Mouse (Mus musculus) midbrain, embryonic 16.5 days (tissue): ENCODE results near the gene Gm19345. TPM values are rescaled to one million over a fixed set of nuclear protein-coding genes. Genes with fewer than 3 reads are reported as not detected.

Experiments
- ATAC-seq: fragments of 200-750 bp; cut with Nextera tagmentation; 2 replicates; pipeline ENCODE4 v1.8.0; 2017; ENCODE audit warnings: moderate TSS enrichment
- H3K27ac ChIP-seq: fragments of 300-500 bp; sonication (generic); 2 replicates; pipeline ENCODE4 v1.5.1; 2014; ENCODE audit warnings: mild to moderate bottlenecking, low read length, mixed read lengths
- H3K27me3 ChIP-seq: fragments of 300-500 bp; sonication (generic); 2 replicates; pipeline ENCODE4 v1.6.1; 2014; ENCODE audit warnings: low read depth, low read length, mixed read lengths; ENCODE audit not compliant: control insufficient read depth, insufficient read depth
- H3K36me3 ChIP-seq: fragments of 300-500 bp; sonication (generic); 2 replicates; pipeline ENCODE4 v1.6.1; 2014; ENCODE audit warnings: mild to moderate bottlenecking, low read length, moderate library complexity, mixed read lengths; ENCODE audit not compliant: control insufficient read depth, insufficient read depth
- H3K4me1 ChIP-seq: fragments of 300-500 bp; sonication (generic); 2 replicates; pipeline ENCODE4 v1.6.1; 2014; ENCODE audit warnings: mild to moderate bottlenecking, low read length, mixed read lengths; ENCODE audit not compliant: control insufficient read depth, insufficient read depth
- H3K4me2 ChIP-seq: fragments of 300-500 bp; sonication (generic); 2 replicates; pipeline ENCODE4 v1.6.1; 2014; ENCODE audit warnings: mild to moderate bottlenecking, low read length, mixed read lengths
- H3K4me3 ChIP-seq: fragments of 300-500 bp; sonication (generic); 2 replicates; pipeline ENCODE4 v1.5.1; 2014; ENCODE audit warnings: low read depth, mild to moderate bottlenecking, low read length, moderate library complexity, mixed read lengths
- H3K9ac ChIP-seq: fragments of 300-500 bp; sonication (generic); 2 replicates; pipeline ENCODE4 v1.6.1; 2014; ENCODE audit warnings: low read depth, low read length, mixed read lengths
- H3K9me3 ChIP-seq: fragments of 300-500 bp; sonication (generic); replicated peaks from 2 replicates; pipeline ENCODE4 v1.6.1; 2014; ENCODE audit warnings: mild to moderate bottlenecking, low read length, mixed read lengths; ENCODE audit not compliant: control insufficient read depth, poor library complexity, severe bottlenecking
- WGBS: fragments of 180-500 bp; shearing (Covaris S2); extraction: QIAGEN DNeasy Blood & Tissue Kit; methylation state at CpG from one replicate; pipeline ENCODE4 v1.1.7; 2014; 5-methylcytosine and 5-hydroxymethylcytosine counted together
- polyA plus RNA-seq: library from polyadenylated mRNA; unstranded; fragments of >200 nt; fragmentation: Nextera tagmentation; extraction: Ambion mirVana; gene quantifications from 2 replicates; pipeline ENCODE4 v1.2.1, GENCODE M21; 2015

The Gm19345 gene
- polyA plus RNA-seq, 1 experiment from 2014 or later = 23.9 TPM

DNA sequence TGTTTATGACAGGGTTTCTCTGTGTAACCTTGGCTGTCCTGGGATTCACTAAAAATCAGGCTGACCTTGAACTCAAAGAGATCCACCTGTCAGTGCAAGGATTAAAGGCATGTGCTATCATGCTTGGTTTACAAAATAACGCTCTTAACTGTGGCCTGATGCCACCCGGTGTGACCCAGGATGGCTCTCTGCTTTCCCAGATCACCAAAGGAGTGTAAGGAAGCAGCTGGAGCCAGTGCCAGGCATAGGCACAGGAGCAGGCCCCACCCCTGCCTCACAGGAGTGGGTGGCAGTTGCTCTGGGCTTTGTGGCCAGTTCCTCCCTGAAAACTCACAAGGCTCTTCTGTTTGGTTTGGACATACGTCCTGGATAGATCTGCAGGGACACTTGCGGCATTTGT is 11.4 kb upstream of the Gm19345 start:
- no peak overlapping the region for H3K4me3 ChIP-seq
- no peak for ATAC-seq
- no peaks in the 10 kb centered on the region for H3K9me3 ChIP-seq
- no peak overlapping the region for H3K27ac ChIP-seq
- 79% methylated on average over 4 of the region's 4 CpGs for WGBS
- no peaks in the 10 kb centered on the region; the same call in 1 of the 2 replicates for H3K4me1 ChIP-seq
- no peak overlapping the region for H3K4me2 ChIP-seq
- no peak overlapping the region for H3K9ac ChIP-seq
- H3K27me3 ChIP-seq = peaks cover 9% of the 10 kb centered on the region; the same call in 1 of the 2 replicates
- H3K36me3 ChIP-seq = no peaks in the 10 kb centered on the region

DNA sequence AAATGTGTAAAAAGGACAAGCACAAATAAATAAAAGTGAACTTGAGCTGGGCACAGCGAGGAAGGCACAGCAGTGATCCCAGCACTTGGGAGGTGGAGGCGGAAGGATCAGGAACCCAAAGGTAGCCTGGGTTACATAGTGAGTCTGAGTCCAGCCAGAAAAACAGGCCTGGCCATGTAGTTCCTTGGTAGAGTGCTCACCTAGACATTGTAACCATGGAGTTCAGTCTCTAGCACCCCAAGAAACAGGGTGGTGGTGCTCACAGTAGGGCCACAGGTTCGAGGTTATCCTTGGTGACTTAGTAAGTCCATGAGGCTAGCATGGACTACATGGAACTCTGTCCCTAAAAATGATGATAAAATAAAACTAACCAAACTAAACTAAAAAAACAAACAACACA is 10.9 kb upstream of the Gm19345 start:
- Histone ChIP-seq H3K4me3 (no peak overlapping the region), H3K9ac (no peak overlapping the region), H3K4me1 (no peaks in the 10 kb centered on the region; the same call in 1 of the 2 replicates), H3K36me3 (no peaks in the 10 kb centered on the region), H3K27ac (no peak overlapping the region), H3K9me3 (no peaks in the 10 kb centered on the region), H3K4me2 (no peak overlapping the region), H3K27me3 (peaks cover 9% of the 10 kb centered on the region; the same call in 1 of the 2 replicates)
- 85% methylated on average over 3 of the region's 3 CpGs for WGBS
- ATAC-seq = no peak

DNA sequence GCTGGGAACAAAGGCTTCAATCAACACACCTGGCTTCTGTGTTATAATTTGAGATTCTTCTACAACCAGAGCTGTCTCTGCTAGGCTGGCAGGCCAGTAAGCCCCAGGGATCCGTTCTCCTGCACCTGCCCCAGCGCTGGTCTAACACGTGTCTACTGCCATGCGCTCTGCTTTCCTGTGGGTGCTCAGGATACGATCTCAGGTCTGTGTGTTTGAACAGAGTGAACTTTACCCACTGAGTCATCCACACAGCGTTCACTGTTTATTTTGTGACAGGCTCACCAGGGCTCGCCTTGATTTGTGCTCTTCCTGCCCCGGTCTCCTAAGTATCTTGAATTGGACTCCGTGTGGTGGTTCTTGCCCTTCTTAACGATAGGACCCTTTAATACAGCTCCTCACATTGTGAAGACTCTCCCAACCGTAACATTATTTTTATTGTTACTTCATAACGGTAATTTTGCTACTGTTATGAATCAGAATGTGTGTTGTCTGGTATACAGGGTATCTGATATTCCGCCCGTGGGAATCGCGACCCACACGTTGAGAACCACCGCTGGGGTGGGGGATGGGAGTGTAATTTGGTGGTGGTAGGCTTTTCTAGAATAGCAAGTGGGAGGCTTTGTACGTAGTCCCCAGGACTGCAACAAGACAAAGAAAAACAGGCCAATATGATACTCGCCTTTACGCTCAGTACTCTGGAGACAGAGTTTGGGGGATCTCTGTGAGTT is 10.0 kb upstream of the Gm19345 start:
- Histone ChIP-seq H3K27ac (no peak overlapping the region), H3K4me2 (no peak overlapping the region), H3K9me3 (no peaks in the 10 kb centered on the region), H3K9ac (no peak overlapping the region), H3K36me3 (no peaks in the 10 kb centered on the region), H3K4me3 (no peak overlapping the region), H3K4me1 (no peaks in the 10 kb centered on the region; the same call in 1 of the 2 replicates), H3K27me3 (peaks cover 11% of the 10 kb centered on the region; the same call in 1 of the 2 replicates)
- ATAC-seq = no peak
- WGBS = 82% methylated on average over 21 of the region's 21 CpGs

DNA sequence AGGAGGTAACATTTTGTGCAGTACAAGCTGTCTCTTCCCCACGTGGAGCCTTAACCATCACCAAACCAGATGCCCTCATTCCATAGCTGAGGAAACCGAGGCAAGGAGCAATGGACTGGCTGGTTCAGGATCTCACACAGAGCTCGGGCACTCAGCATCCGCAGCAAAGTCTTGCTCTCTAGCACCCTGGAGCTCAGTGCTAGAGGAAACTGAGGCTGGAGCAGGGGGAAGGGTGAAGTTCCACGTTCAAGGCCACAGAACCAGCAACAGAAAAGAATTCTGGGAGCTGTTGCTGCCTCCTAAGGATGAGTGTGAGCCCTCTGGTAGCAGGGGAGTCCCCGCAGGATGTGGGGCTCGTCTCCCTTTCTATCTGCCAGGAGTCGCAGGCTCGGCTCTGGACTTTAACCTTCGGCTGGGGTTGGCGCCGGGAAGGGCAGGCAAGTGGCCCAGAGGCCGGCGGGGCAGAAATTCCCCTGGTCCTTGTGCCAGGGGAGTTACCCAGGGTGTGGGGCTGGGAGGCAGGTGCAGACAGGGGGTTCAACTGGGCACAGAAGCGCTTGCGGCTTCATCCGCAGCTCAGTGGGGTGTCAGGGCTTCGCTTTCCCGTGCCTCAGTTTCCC is 8.8 kb upstream of the Gm19345 start:
- no peaks in the 10 kb centered on the region; the same call in 1 of the 2 replicates for H3K4me1 ChIP-seq
- H3K27me3 ChIP-seq = peaks cover 11% of the 10 kb centered on the region; the same call in 1 of the 2 replicates
- 25% methylated on average over 19 of the region's 19 CpGs for WGBS
- no peak overlapping the region for H3K4me2 ChIP-seq
- H3K9ac ChIP-seq = no peak overlapping the region
- no peak overlapping the region for H3K27ac ChIP-seq
- H3K4me3 ChIP-seq = no peak overlapping the region
- H3K36me3 ChIP-seq = no peaks in the 10 kb centered on the region
- no peak for ATAC-seq
- H3K9me3 ChIP-seq = no peaks in the 10 kb centered on the region

DNA sequence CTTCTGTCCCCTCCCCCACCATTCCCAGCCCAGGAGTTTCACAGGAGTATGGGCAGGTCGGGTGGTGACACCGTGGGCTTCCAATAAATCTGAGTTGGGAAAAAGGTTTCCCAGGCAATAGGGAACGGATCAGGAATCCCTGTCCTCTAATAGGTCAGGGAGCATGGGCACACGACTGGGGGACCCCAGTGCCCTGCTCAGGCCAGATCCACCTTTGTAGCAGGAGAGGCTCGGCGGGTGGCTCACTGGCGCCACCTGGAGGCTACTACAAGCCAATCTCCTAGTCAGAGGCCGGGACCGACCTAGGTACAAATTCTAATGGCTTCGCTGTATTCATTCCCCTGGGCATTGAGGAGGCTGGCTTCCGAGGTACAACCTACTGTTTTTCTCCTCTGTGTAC is 8.2 kb upstream of the Gm19345 start:
- 3% methylated on average over 11 of the region's 11 CpGs for WGBS
- Histone ChIP-seq H3K4me1 (no peaks in the 10 kb centered on the region; the same call in 1 of the 2 replicates), H3K36me3 (no peaks in the 10 kb centered on the region), H3K4me3 (no peak overlapping the region), H3K9ac (no peak overlapping the region), H3K4me2 (no peak overlapping the region), H3K27me3 (peaks cover 11% of the 10 kb centered on the region; the same call in 1 of the 2 replicates), H3K27ac (no peak overlapping the region), H3K9me3 (no peaks in the 10 kb centered on the region)
- peak; percentile 68; the same call in 1 of the 2 replicates for ATAC-seq

DNA sequence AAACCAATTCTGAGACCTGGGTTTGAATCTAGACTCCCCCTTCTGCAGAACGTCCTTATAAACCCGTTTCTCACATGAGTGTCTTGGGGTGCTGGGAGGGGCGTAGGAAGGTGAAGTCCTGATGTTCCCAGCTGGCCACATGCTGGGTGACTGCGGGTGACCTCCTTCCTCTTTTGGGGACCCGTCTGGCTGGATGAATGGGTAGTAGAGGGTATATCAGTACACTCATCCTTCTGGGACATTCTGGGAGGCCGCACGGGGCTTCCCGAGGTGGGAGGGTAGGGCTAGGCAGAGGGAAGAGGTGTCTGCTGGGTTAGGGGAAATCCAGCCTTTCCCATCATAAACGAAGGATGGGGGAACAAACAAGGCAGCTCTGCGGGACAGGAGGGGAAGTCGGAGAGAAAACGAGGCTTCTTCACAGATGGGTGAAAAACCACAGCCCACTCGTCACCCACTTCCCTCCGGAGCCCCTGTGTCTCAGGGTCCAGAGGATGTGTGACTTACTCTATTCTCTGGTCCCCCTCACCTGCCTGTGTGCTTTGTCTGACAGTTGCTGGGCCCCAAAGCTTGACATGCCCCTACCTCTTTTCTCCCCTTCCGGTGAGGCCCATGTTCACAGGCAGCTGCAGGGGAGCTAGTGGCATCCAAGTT is 7.2 kb upstream of the Gm19345 start:
- no peak overlapping the region for H3K4me2 ChIP-seq
- H3K9ac ChIP-seq = no peak overlapping the region
- no peak overlapping the region for H3K27ac ChIP-seq
- no peaks in the 10 kb centered on the region for H3K36me3 ChIP-seq
- H3K27me3 ChIP-seq = peaks cover 11% of the 10 kb centered on the region; the same call in 1 of the 2 replicates
- WGBS = 63% methylated on average over 14 of the region's 15 CpGs
- no peaks in the 10 kb centered on the region for H3K9me3 ChIP-seq
- H3K4me1 ChIP-seq = no peaks in the 10 kb centered on the region; the same call in 1 of the 2 replicates
- no peak for ATAC-seq
- H3K4me3 ChIP-seq = no peak overlapping the region

DNA sequence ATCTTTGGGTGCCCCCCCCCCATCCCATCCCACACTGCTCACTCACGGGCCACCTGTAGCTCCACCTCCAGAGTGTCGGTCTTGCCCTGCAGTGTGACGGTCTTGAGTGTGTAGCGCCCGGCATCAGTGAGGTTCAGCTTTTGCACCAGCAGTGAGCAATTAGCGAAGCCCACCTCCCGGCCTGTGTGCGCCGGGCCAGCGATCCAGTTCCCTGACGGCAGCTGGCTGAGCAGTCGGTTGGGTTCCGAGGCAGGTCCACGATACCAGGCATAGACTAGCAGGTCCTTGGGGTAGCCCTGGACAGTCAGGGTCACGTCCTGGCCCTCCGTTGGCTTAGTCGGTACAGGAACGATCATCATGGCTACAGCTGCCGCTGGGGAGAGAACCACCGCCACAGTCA is 1.7 kb downstream of the Gm19345 start:
- H3K9ac ChIP-seq = no peak overlapping the region
- no peak for ATAC-seq

DNA sequence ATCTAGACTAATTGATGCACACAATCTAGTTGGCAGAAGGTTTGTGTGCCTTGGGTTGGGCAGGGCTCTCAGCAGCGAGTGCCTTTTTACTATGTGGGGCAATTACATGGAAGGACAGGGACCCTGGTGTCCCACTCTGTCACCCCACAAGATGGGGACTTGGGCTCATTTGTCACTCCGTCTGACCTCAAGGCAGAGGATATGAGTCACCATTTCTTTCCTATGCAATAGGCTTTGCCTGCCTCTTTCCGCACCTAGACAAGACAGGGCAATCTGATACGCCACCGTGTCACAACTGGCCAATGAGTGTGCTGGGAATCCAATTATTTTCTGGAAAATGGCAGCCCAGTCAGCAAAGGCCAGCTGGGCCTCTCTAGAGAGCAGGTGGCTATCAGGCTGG is 3.9 kb downstream of the Gm19345 start:
- Histone ChIP-seq H3K27me3 (no peaks in the 10 kb centered on the region), H3K27ac (no peak overlapping the region), H3K4me1 (no peaks in the 10 kb centered on the region), H3K9ac (no peak overlapping the region), H3K9me3 (no peaks in the 10 kb centered on the region), H3K4me3 (no peak overlapping the region), H3K4me2 (no peak overlapping the region), H3K36me3 (no peaks in the 10 kb centered on the region)
- no peak for ATAC-seq
- 86% methylated on average over 5 of the region's 5 CpGs for WGBS

More for the DNA sequence above, 1.7 kb downstream of the Gm19345 start:
- H3K4me2 ChIP-seq = no peak overlapping the region
- no peaks in the 10 kb centered on the region for H3K27me3 ChIP-seq
- no peaks in the 10 kb centered on the region for H3K9me3 ChIP-seq
- H3K36me3 ChIP-seq = no peaks in the 10 kb centered on the region
- H3K4me3 ChIP-seq = no peak overlapping the region
- WGBS = 90% methylated on average over 20 of the region's 20 CpGs
- no peak overlapping the region for H3K27ac ChIP-seq
- H3K4me1 ChIP-seq = no peaks in the 10 kb centered on the region

DNA sequence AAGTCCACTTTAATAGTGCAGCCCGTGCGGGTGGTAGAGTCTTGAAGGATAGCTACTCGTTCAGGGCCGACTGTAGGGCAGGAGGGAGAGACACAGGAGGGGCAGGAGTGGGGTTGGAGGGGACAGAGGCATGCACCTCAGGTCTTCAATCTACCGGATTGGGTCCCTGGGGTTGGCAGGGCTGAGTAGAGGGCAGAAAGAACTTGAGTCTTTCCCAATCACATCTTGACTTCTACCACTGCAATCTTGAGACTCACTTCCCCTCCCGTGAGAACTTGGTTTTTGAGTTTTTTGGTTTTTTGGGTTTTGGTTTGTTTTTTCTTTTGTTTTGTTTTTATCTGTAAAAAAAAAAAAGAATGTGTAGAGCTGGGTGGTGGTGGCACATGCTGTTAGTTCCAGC is 4.5 kb downstream of the Gm19345 start:
- Histone ChIP-seq H3K9me3 (no peaks in the 10 kb centered on the region), H3K4me3 (no peak overlapping the region), H3K4me1 (no peaks in the 10 kb centered on the region), H3K27me3 (no peaks in the 10 kb centered on the region), H3K9ac (no peak overlapping the region), H3K36me3 (no peaks in the 10 kb centered on the region), H3K4me2 (no peak overlapping the region), H3K27ac (no peak overlapping the region)
- WGBS = 86% methylated on average over 6 of the region's 6 CpGs
- no peak for ATAC-seq
